Mouse (Mus musculus) lung, adult 2 months (tissue): ENCODE data around the gene Hoxc10. TPM values are rescaled to one million over a fixed set of nuclear protein-coding genes. Genes with fewer than 3 reads are reported as not detected.

Experiments used
- DNase-seq: peaks from one replicate; pipeline ENCODE4 v3.0.0; 2022
- H3K4me1 ChIP-seq: fragments of 200-500 bp; 2 replicates; pipeline ENCODE4 v1.6.1; 2011; ENCODE audit warnings: low read length; ENCODE audit not compliant: control insufficient read depth, insufficient read depth
- H3K4me3 ChIP-seq: fragments of 200-500 bp; replicated peaks from 2 replicates; pipeline ENCODE3; 2011; ENCODE audit warnings: low read depth, mild to moderate bottlenecking, control low read depth, low read length; ENCODE audit errors: extremely low read depth
- CTCF ChIP-seq: fragments of 200-500 bp; IDR thresholded peaks from 2 replicates; pipeline ENCODE4 v1.5.1; 2011; ENCODE audit warnings: mild to moderate bottlenecking, low read length, control low read depth; ENCODE audit not compliant: insufficient read depth
- POLR2A ChIP-seq: fragments of 200-500 bp; IDR thresholded peaks from 2 replicates; pipeline ENCODE4 v1.6.1; 2011; ENCODE audit warnings: low read depth, mild to moderate bottlenecking, control low read depth, low read length, borderline replicate concordance; ENCODE audit errors: extremely low read depth
- WGBS: fragments of 180-500 bp; shearing (Covaris S2); methylation state at CpG from one replicate; pipeline ENCODE4 v1.1.7; 2018; 5-methylcytosine and 5-hydroxymethylcytosine counted together
- polyA plus RNA-seq: library from polyadenylated mRNA; depleted of rRNA; stranded (reverse); fragments of >200 nt; gene quantifications from 2 replicates; pipeline ENCODE4 v1.2.3, GENCODE M21; 2012

Gene Hoxc10
- polyA plus RNA-seq, 1 experiment: not detected

GRCm38 (mm10) chr15:102967312-102967510 lies 615 bp downstream of the Hoxc10 start, which contains the start of gene Hoxc5:
TSS of gene Hoxc5 (plus strand) at chr15:102967443.
- no peak for TF ChIP-seq CTCF
- TF ChIP-seq POLR2A: no peak
- DNase-seq: no peak
- 0 out of 2 replicates have a peak, but pooled peaks cover 2% of the 10 kb centered on the region for H3K4me1 ChIP-seq
- H3K4me3 ChIP-seq: no peak within 1 kb of the TSS
- 8% methylated on average over 12 of the region's 12 CpGs for WGBS

DNA sequence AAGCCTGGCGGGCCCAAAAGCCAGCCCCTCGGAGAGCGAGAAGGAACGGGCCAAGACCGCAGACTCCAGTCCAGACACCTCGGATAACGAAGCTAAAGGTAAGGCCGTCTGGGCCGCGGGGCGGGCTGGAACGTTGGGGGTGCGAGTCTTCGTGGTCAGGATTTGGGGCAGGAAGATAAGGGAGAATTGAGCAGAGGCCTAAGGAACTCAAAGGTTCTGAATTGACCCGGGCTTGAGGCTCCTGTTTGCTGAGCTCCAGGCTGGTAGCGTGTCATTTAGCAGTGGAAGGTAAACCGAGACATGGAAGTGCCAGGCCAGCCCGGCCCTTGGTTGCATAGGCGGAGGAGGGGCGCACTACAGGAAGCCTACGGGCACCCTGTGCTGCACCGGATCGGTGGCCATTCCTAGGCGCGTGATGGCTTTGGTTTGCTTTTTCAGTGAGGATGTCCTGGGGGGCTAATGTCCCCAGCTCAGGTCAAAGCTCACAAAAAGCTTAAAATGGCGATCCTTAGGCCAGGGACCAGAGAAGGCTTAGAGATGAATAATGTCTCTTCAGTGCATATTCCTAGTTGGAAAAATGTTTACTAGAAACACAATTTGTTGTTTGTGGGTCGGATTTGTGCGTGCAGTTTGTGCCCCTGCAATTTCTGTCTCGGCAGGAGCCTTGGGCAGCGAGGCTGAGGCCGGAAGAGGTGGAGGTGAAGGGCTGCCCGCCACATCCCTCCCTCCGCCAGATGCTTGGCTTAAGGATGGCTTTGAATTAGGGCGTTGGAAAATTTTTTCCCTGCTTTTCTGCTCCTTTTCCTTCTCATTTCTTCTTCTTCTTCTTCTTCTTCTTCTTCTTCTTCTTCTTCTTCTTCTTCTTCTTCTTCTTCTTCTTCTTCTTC lies 1.2 kb downstream of the Hoxc10 start:
- DNase-seq: no peak
- TF ChIP-seq POLR2A (no peak), CTCF (no peak)
- Histone ChIP-seq H3K4me3 (no peak overlapping the region), H3K4me1 (0 out of 2 replicates have a peak, but pooled peaks cover 2% of the 10 kb centered on the region)
- WGBS: 6% methylated on average over 34 of the region's 34 CpGs

GRCm38 (mm10) chr15:102969296-102969695 lies 2.7 kb downstream of the Hoxc10 start:
- Histone ChIP-seq H3K4me1 (no peaks in the 10 kb centered on the region), H3K4me3 (no peak overlapping the region)
- 32% methylated on average over 1 of the region's 1 CpGs for WGBS

GRCm38 (mm10) chr15:102970740-102971139 lies 4.1 kb downstream of the Hoxc10 start:
- DNase-seq: no peak
- 3% methylated on average over 12 of the region's 12 CpGs for WGBS

More at GRCm38 (mm10) chr15:102969296-102969695, 2.7 kb downstream of the Hoxc10 start:
- TF ChIP-seq CTCF (no peak), POLR2A (no peak)
- no peak for DNase-seq

GRCm38 (mm10) chr15:102972254-102972653 lies 5.7 kb downstream of the Hoxc10 start:
- no peak overlapping the region for H3K4me3 ChIP-seq
- TF ChIP-seq CTCF (no peak), POLR2A (no peak)
- H3K4me1 ChIP-seq: peaks cover 4% of the 10 kb centered on the region; the same call in 1 of the 2 replicates
- WGBS: 2% methylated on average over 21 of the region's 21 CpGs
- no peak for DNase-seq

More at GRCm38 (mm10) chr15:102970740-102971139, 4.1 kb downstream of the Hoxc10 start:
- H3K4me1 ChIP-seq: no peaks in the 10 kb centered on the region
- H3K4me3 ChIP-seq: no peak overlapping the region
- TF ChIP-seq POLR2A (no peak), CTCF (no peak)

DNA sequence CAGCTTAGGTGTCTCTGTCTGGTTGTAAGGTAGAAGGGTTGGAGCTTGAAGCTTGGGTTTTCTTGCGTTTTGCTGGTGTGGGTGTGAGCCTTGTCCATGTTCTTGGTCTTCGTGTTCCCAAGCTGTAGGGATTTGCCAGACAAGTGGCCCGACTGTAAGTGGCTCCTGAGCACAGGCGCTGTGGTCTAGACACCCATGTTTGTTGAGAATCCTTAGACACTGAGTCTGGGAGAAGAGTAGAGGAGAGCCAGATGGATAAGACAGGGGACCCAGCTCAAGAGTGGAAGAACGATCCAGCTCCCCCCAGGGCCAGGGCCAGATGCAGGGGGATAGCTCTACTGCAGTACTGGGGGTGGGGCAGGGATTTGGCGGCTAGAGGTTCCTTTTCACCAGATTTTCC lies 6.2 kb downstream of the Hoxc10 start:
- 3% methylated on average over 6 of the region's 6 CpGs for WGBS
- peaks cover 7% of the 10 kb centered on the region; the same call in 1 of the 2 replicates for H3K4me1 ChIP-seq
- TF ChIP-seq CTCF (no peak), POLR2A (no peak)

GRCm38 (mm10) chr15:102975034-102975433 lies 8.4 kb downstream of the Hoxc10 start:
- H3K4me3 ChIP-seq: no peak overlapping the region
- DNase-seq: no peak
- H3K4me1 ChIP-seq: peaks cover 7% of the 10 kb centered on the region; the same call in 1 of the 2 replicates
- no peak for TF ChIP-seq POLR2A
- 12% methylated on average over 7 of the region's 7 CpGs for WGBS

More for the DNA sequence above, 6.2 kb downstream of the Hoxc10 start:
- no peak for DNase-seq
- no peak overlapping the region for H3K4me3 ChIP-seq

- WGBS: 5% methylated on average over 21 of the region's 21 CpGs
- peak; percentile 2 for DNase-seq
- Histone ChIP-seq H3K4me1 (peaks cover 7% of the 10 kb centered on the region; the same call in 1 of the 2 replicates), H3K4me3 (no peak overlapping the region)
- no peak for TF ChIP-seq CTCF
- no peak for TF ChIP-seq POLR2A
These were observed 9.1 kb downstream of the Hoxc10 start for GRCm38 (mm10) chr15:102975688-102976111.

DNA sequence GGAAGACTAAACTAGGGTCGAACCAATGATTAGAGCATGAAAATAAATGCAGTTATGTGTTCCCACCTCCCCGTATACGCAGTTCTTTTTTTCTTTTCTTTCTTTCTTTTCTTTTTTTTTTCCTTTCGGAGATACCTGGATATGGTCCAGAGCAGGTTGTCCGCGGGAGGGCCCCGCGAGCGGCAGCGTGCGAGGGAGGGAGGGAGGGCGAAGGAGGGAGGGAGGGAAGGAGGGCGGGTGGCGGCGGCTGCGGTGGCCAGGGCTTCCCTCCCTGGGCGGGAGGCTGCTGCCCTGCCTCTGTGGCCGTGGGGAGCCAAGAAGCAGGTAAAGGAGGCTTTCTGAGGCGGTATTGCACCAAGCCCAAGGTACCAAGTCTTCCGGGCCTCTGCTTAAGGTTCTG lies 9.6 kb downstream of the Hoxc10 start, which contains the start of gene Hoxc9:
Gene Hoxc9 (plus strand): TSS at position 269 of the 400 bp plus-strand sequence.
- WGBS: under 1% methylated on average over 17 of the region's 20 CpGs
- no peak for DNase-seq
- peaks cover 7% of the 10 kb centered on the region; the same call in 1 of the 2 replicates for H3K4me1 ChIP-seq
- peak within 1 kb of the TSS; percentile 51 for H3K4me3 ChIP-seq
- no peak for TF ChIP-seq POLR2A
- no peak for TF ChIP-seq CTCF
